Mouse (Mus musculus) heart, adult 9 months (tissue): ENCODE measurements around the gene Plekho1.
"Not testable (repeated sequence)": the region's sequence is repeated elsewhere in the genome, so short reads cannot be mapped to it uniquely, and the experiment has no call there.

Experiments
- DNase-seq, 2 experiments: peaks; one replicate each; pipeline ENCODE4 v3.0.0; 2022; ENCODE audit warnings: low spot score in 2 of 2

Gene Plekho1

DNA sequence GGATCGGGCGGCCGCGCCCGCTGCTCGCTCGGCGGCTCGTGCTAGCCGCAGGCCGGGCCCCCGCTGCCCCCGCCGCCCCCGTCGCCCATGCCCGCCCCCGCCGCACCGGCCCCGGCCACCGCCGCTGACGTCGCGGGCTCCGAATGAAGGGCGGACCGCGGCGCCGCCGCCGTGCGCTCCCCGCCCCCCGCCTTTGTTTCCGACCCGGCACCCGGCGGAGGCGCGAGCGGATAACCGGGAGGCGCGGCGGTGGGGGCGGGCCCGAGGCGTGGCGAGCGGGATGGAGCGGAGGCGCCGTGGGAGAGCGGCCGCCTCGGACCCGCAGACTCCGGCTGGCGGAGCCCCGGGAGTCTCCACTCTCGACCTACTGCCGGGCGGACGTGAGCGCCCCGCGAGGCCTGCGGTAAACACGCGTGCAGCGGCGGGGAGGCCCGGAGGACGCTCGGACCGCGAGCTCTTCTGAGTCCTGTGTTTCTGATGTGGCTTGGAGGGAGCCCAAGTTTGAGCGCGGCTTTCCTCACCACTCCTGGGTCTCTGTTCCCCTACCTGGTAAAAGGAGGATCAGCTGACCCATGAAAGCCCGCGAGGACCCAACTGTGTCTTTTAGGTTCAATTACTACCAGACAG is at the start of gene Plekho1:
Gene Plekho1 (minus strand): TSS at position 200 of the 627 bp plus-strand sequence.
- peak; percentile 71 for DNase-seq

DNA sequence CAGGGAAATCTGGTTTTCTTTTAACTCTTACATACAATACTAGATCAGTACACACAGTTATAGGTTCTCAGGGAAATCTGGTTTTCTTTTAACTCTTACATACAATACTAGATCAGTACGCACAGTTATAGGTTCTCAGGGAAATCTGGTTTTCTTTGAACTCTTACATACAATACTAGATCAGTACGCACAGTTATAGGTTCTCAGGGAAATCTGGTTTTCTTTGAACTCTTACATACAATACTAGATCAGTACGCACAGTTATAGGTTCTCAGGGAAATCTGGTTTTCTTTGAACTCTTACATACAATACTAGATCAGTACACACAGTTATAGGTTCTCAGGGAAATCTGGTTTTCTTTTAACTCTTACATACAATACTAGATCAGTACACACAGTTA is 48.8 kb upstream of the Plekho1 start:
- DNase-seq: not testable (repeated sequence)

DNA sequence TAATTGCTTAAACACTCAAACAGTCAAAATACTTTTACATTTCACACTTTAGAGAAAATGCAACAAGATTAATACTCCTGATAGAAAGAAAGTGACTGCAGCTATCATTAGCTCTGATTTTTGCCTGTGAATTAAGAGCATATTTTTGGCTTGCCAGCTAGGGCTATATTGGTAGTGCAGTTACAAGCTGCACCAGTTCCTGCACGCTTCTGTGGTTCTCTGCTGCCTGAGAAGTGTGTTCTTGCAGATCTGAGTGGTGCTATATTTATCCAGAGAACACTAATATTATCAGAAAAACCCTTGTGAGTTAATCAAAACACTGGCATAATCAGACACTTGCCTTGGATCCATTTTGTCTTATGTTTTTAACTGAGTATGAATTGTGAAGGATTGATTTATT is 47.3 kb upstream of the Plekho1 start:
- no peak for DNase-seq

DNA sequence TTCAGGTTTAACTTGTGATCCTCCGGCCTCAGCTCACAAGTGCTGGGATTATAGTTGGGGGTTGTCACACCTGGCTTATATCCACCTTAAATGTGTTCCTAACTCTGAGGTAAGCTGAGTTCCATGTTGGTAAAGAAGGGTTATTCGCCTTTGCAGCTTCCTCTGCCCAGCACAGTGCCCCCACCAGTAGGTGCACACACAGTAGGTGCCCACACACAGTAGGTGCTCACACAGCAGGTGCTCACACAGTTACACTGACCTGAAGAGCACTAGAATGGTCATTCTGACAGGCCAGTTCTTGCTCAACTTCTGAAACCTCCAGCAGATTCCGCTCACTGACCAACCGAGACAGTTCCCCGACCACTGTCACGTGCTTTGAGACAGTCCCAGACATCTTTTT is 45.3 kb upstream of the Plekho1 start:
- no peak for DNase-seq

DNA sequence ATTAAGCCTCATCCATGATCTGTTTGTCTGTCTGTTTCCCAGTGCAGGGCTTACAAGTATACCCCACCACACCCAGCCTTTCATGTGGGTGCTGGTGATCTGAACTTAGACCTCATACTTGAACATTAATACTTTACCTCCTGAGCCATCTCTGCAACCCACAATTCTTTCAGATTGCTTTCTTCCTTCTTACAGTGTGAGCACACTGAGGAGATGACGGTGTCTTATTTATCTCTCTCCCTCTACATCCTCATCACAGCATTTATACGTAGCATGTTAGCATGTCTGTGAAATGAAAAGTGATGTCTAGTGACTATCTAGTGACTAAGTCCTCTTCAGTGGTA is 44.8 kb upstream of the Plekho1 start:
- DNase-seq: no peak

DNA sequence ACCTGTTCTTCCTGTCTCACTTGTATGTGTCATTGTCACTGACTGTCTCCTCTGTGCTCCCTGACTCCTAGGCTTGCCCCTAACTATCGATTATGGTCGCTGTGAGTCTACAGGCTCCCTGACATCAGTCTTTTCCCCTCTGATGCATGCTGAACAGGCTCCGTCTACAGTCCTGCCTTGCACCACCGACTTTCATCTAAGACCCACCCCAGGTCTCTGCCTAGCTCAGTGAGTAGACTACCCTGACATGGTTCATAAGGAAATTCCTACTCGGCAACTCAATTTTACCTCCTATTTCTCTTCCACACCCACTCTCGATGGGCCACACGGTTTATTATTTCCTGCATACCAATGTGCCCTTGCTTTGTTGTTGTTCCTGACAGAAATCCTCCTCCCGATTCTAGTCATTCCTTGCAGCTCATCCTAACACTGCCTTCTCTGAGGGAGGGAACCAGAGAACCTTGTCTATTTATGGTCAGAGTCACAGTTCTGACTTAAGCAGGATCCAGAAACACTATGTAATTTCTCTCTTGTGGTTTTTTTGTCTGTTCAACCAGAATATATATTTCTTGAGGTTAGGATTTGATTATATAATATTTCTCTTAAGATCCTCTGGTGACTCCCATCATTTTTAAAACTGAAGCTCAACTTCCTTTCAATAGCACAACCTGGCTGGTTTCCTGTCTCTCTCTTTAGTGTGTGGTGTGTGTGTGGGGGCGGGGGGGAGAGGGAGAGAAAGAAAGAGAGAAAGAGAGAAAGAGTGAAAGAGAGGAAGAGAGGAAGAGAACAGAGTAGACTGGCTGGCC is 44.3 kb upstream of the Plekho1 start:
- DNase-seq: no peak

DNA sequence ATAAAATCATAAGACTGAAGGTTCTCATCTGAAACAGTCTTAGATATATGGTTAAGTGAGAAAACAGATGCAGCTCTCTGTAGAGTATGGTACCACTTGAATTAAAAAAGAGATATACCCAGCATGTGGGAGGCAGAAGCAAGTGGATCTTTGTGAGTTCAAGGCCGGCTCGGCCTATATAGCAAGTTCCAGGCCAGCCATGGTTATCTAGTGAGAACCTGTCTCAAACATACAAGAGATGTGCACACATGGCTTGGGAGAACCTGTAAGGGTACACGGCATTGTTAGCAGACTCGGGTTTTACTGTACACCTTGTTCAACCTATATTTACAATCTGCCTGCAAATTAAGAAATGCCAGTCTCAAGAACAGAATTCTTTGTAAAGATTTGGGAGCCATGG is 43.0 kb upstream of the Plekho1 start:
- no peak for DNase-seq

DNA sequence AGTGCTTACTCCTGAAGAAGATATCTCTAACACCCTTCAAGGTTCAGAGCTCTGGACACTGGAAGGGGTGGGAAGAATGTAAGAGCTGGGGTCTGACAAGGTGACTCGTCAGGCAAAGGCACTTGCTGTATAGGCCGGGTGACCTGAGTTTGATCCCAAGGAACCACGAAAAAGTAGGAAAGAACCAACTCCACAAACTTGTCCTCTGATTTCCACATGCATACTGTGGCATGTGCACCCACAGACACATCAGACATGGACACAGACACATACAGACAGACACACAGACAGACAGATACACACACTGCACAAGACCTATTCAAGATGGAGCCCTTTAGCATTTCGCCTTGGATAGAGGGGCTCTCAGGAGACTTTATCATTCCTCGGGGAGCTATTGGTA is 42.4 kb upstream of the Plekho1 start:
- no peak for DNase-seq

DNA sequence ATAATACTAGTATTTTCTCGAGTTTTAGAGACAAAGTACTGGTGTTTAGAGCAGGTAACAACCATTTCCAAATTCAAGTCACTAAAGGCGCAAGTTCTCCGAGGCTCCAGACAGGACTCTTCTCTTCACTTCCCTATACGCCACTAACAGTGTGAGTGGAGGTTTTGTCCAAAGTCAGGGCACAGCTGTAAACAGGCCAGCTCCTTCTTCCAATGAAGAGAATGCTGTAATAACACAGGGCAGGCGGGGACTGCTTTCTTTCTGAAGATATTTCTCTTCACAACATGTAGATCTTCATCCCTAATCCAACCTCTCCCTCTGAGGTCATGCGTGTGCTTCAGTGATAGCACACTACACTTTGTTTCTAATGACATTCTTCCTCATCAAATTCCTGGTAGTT is 41.0 kb upstream of the Plekho1 start:
- DNase-seq: no peak

DNA sequence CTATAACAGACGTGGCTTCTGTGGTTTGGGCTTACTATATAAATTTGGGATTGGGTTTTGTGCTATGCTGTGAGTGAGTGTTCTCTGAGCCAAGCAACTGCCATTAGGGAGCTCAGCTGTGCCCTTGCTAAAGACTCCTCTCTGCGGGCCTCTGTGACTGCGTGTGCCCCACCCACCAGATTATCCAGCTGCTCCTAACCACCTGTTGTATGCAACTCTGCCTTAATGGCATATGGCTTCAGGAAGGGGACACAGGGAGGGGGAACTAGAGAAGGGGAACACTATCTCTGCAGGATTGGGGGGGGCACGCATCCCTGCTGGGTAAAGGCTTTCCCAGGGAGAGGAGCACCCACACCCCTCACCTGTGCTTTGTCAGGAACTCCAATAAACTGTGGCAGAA is 37.2 kb upstream of the Plekho1 start:
- DNase-seq: no peak

DNA sequence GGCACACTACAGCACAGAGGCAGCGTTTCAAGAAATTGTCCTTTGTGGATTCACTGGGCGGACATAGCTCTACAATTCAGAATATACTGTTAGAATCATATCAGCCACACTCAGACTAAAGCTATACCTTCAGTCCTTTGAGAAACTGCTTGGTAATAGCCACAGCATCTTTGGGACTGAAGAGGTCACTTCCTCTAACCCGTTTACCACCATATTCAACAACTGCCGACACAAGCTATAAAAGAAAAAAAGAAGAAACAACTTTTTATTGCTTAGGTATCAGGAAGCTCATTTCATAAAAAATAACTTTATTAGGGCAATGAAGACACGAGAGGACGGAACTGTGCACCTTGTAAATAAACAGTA is 36.8 kb upstream of the Plekho1 start:
- DNase-seq: no peak

DNA sequence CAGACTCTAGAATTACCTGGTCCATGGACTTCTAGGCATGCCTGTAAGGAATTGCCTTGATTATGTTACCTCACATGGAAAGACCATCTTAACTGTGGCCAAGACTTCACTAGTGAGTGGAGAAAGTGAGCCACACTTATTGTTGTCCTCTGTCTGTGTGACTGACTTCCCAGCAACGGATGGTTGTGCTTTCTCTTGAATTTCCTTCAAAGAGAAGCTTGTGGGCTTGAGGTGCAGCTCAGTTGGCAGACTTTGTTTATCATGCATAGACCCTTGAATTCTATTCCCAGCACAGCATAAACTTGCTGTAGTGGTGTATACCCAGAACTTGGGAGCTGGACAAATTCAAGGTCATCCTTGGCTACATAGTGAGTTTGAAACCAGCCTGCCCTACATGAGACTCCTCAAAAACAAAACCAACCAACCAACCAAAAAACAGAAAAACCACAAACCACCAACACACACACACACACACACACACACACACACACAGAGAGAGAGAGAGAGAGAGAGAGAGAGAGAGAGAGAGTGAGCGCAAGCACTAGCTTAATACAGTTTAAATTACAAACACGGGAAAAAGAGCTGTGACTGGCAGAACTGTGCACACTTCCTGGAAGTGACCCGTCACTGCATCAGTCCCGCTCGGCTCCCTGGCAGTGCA is 36.3 kb upstream of the Plekho1 start:
- no peak for DNase-seq

DNA sequence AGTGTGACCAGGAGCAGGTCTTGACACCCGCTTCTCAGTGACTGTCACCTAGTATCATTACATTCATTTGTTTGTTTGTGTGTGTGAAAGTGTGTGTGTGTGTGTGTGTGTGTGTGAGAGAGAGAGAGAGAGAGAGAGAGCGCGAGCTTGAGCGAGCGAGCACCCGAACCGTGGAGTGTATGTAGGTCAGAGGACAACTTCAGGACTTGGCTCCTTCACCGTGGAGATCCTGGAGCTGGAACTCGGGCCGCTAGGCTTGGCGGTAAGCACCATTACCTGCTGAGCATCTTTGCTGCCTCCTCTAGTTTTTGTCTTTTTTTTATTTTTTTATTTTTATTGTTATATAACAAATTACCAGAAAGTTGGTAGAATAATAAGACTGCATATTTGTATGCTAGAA is 34.0 kb upstream of the Plekho1 start:
- no peak for DNase-seq

DNA sequence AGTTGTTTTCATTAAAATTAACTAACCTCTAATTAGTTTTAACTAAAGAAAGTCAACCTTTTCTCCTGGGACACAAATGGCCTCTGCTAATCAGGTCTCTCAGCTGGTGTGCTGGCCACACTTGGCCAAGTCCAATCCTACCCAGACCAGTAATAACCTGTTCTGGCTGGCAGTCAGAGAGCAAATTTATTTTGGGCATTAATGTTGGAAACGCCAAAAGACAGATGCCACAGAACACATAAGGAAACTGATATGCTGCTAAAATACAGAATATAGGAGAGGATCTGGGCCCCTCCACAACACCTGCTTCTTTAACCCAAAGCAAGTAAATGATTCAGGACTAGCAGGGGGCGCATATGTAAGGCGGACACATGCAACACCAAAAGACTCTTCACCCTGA is 33.5 kb upstream of the Plekho1 start:
- no peak for DNase-seq

DNA sequence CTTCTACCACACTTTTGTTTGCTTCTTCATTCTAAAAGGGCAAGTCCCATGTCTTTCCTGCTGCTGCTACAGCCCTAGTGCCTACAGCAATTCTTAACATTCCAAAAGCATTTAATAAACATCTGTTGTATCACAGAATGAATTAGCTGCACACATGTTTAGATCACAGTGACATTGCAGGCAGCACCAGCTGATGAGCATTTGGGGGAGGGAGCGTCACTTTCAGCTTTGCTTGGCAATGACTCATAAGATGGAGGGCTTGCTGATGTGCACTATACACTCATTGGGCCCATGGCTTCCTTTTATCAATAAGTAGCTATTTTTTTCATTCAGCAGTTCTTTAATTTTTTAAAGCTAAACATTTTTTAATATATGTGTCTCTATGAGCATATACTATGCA is 32.1 kb upstream of the Plekho1 start:
- no peak for DNase-seq

DNA sequence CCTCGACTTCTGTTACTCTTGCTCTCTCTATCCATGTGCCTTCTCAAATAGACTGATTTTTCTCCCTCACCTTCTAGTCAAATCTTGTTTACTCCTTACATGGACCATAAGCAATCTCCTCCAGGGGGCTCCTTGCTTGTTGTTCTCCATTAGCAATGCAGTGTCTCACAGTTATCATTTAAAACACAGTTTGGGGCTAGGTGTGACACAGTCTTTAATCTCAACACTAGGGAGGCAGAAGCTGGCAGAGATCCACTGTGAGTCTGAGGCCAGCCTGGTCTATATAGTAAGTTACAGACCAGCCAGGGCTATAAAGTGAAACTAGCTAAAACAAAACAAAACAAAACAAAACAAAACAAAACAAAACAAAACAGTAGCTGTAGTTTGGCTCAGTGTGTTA is 31.3 kb upstream of the Plekho1 start:
- no peak for DNase-seq

DNA sequence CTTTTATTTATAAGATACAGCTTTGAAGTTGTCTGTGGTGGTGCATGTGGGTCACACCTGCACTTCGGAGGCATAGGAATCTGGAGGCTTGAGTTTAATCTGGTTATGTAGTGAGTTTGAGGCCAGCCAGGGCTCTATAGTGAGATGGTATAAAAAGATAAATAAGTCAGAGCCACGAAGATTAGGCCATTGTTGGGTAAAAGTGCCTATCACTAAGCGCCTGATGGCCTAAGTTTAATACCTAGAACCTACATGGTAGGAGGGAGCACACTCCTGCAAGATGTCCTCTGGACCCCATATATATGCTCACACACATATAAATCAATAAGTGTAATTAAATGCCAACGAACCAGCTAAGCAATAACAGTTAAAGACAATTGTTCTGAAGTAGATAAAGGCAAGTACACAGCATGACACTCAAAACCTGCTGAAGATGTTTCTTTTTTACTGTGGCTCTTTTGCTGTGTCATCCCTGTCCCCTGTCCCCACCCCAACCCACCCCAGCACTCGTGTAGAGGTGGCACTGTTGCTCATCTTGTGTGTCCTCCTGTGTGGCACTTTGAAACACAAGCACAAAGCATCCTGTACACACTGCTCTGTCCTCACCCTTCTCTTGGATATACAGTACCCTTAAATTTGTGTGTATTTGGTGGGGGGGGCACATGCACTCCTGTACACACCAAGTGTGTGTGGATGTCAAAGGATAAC is 25.8 kb upstream of the Plekho1 start:
- no peak for DNase-seq

DNA sequence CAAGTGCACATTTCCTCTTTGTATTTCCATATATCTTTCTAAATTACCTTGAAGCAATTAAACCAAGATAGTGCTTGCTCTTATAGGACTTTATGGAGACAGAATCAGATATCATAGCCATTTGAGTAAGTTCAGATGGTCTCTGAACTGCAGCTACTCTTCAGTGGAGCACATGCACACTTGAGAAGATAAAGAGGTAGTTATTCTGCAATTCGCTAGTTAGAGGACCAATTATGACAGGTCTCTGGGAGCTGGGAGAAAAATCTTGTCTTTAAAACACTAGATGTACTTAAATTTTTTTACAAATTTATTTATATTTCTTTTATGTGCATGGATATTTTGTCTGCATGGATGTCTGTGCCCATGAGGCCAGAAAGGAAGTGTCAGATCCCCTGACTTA is 24.9 kb upstream of the Plekho1 start:
- no peak for DNase-seq

DNA sequence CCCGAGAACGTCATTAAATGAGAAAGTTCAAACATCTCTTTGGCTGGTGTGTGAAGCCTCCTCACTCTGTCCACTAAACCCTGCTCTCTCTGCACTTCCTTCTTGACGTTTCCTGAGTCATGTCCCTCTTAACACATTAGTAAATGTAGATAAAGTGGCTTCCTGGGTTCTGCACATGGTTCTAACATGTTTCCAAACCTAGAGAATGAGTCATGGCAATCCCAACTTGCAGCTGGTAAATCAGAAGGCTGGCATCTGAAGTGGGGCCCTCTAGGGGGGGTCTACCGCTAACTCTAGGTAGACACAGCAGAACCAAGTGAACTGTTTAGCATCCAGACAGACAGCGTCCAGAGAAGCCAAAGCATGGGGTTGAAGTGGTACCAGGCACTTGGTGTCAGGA is 21.7 kb upstream of the Plekho1 start:
- no peak for DNase-seq

DNA sequence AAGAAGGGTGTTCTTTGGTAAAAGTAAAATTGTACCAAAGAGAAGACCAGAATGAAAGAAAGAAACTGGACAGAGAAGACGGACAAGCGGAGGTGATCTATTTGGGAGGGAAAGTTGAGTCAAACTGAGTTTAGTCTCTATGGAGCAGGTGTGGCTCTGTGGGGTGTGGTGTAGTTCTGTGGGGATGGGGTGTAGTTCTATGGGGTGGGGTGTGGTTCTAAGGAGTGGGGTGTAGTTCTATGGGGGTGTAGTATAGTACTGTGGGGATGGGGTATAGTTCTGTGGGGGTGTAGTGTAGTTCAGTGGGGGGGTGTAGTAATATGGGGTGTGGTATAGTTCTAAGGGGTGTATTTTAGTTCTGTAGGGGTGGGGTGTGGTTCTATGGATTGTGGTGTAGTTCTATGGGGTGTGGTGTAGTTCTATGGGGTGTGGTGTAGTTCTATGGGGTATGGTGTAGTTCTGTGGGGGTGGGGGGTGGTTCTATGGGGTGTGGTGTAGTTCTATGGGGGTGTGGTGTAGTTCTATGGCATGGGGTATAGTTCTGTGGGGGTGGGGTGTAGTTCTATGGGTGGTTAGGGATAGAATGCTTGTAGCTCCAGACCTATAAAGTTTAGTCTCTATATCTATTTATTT is 20.6 kb upstream of the Plekho1 start:
- DNase-seq: no peak

DNA sequence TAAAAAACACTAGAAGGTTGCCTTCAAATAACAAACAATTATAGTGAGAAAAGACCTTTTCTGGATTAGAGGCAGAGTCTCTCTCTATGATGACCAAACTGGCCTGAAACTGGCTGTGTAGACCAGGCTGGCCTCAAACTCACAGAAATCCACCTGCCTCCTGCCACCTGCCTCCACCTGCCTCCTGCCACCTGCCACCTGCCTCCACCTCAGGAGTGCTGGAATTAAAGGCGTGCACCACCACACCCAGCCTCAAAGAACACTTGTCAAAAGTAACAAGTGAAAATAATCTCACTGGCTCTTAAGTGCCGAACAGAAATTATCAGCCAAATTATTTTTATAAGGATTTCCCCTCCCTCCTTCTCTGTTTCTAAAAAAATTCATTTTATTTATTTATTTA is 19.9 kb upstream of the Plekho1 start:
- no peak for DNase-seq

DNA sequence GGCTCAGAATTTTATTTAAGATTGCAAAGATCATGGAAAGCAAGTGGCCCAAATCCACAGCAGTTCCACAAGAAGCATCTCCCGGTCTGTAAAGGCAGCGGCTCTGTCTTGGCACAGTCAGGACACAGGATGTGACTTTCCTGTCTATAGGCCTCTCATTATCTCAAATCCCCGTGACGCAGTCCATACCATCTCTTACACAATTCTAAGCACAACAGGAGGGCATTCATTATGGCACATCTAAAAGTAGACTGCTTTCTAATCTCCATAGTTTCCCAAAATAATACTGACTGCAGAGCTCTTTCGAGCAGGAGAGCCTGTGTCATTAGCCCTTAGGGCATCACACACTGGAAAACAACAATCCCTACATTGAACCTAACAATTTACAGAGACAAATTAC is 17.0 kb upstream of the Plekho1 start:
- no peak for DNase-seq
